Mouse (Mus musculus) testis, adult 2 months (tissue): ENCODE data around the gene Clmn.

Experiments
- CTCF ChIP-seq: fragments of 200-500 bp; IDR thresholded peaks from 2 replicates; pipeline ENCODE4 v1.5.1; 2012; ENCODE audit warnings: low read depth, mild to moderate bottlenecking, inconsistent platforms, low read length, moderate library complexity; ENCODE audit not compliant: control insufficient read depth, insufficient read depth, insufficient replicate concordance
- POLR2A ChIP-seq: fragments of 200-500 bp; IDR thresholded peaks from 2 replicates; pipeline ENCODE4 v1.6.1; 2012; ENCODE audit warnings: low read depth, mild to moderate bottlenecking, inconsistent platforms, low read length, moderate library complexity; ENCODE audit not compliant: control insufficient read depth

DNA sequence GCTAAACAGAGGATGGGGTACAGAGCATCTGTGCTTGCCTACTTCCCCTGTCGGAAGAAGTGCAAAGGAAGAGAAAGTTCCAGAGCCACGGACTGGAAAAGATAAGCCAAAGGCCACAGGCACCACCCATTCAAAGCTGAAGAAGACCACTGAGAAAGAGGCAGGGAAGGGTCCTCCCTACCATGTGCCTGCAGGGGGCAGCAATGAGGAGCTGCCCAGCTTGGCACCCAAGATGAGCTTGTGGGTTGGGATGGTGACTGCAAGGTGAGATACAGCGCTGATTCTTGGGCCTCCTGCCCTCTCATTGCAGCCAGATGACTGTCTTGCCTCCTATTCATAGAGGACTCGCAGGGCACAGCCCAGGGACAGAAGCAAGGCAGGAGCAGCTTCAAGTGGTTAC, 97.7 kb downstream of the Clmn start:
- TF ChIP-seq CTCF, result peak; percentile 30; the same call in 1 of the 2 replicates
- TF ChIP-seq POLR2A, result no peak
